Mouse (Mus musculus) limb, embryonic 12.5 days (tissue): Measurements from ENCODE around the gene Nmu. TPM values are rescaled to one million over a fixed set of nuclear protein-coding genes. Genes with fewer than 3 reads are reported as not detected.

Source experiments
- ATAC-seq: fragments of 200-750 bp; cut with Nextera tagmentation; 2 replicates; pipeline ENCODE4 v1.8.0; 2017; ENCODE audit warnings: low read depth, moderate TSS enrichment; ENCODE audit not compliant: insufficient number of reproducible peaks, insufficient read depth, low FRiP score, low TSS enrichment
- H3K27ac ChIP-seq: fragments of 300-500 bp; sonication (generic); 2 replicates; pipeline ENCODE4 v1.5.1; 2016; ENCODE audit warnings: mild to moderate bottlenecking, moderate library complexity
- H3K27me3 ChIP-seq: fragments of 300-500 bp; sonication (generic); 2 replicates; pipeline ENCODE4 v1.6.1; 2016; ENCODE audit warnings: mild to moderate bottlenecking, moderate library complexity
- H3K36me3 ChIP-seq: fragments of 300-500 bp; sonication (generic); 2 replicates; pipeline ENCODE4 v1.6.1; 2016; ENCODE audit warnings: mild to moderate bottlenecking, moderate library complexity
- H3K4me1 ChIP-seq: fragments of 300-500 bp; sonication (generic); replicated peaks from 2 replicates; pipeline ENCODE4 v1.6.1; 2016
- H3K4me2 ChIP-seq: fragments of 300-500 bp; sonication (generic); 2 replicates; pipeline ENCODE4 v1.6.1; 2016; ENCODE audit warnings: mild to moderate bottlenecking, moderate library complexity
- H3K4me3 ChIP-seq: fragments of 300-500 bp; sonication (generic); replicated peaks from 2 replicates; pipeline ENCODE4 v1.5.1; 2016; ENCODE audit warnings: mild to moderate bottlenecking
- H3K9ac ChIP-seq: fragments of 300-500 bp; sonication (generic); replicated peaks from 2 replicates; pipeline ENCODE4 v1.6.1; 2016; ENCODE audit warnings: mild to moderate bottlenecking, moderate library complexity
- H3K9me3 ChIP-seq: fragments of 300-500 bp; sonication (generic); 2 replicates; pipeline ENCODE4 v1.6.1; 2016; ENCODE audit warnings: mild to moderate bottlenecking, moderate library complexity
- WGBS: fragments of 180-500 bp; shearing (Covaris S2); methylation state at CpG from one replicate; pipeline ENCODE4 v1.1.7; 2016; 5-methylcytosine and 5-hydroxymethylcytosine counted together
- polyA plus RNA-seq: library from polyadenylated mRNA; unstranded; fragments of >200 nt; fragmentation: Nextera tagmentation; extraction: Ambion mirVana; gene quantifications from 2 replicates; pipeline ENCODE4 v1.2.1, GENCODE M21; 2016

Gene Nmu
- polyA plus RNA-seq, 1 experiment from 2014 or later, result 0.43 TPM

- no peak for ATAC-seq
- 74% methylated on average over 2 of the region's 2 CpGs for WGBS
- no peak overlapping the region for H3K27ac ChIP-seq
- H3K4me2 ChIP-seq, result no peak overlapping the region
- H3K9ac ChIP-seq, result no peak overlapping the region
- H3K4me3 ChIP-seq, result no peak overlapping the region
- H3K27me3 ChIP-seq, result no peaks in the 10 kb centered on the region
- no peaks in the 10 kb centered on the region for H3K36me3 ChIP-seq
- H3K9me3 ChIP-seq, result no peaks in the 10 kb centered on the region
- H3K4me1 ChIP-seq, result peaks cover 6% of the 10 kb centered on the region
These were observed 55.4 kb downstream of the Nmu start for GRCm38 (mm10) chr5:76308206-76308605.

- ATAC-seq, result no peak
- Histone ChIP-seq H3K9ac (no peak overlapping the region), H3K4me3 (no peak overlapping the region), H3K27ac (no peak overlapping the region), H3K9me3 (no peaks in the 10 kb centered on the region), H3K4me2 (no peak overlapping the region), H3K36me3 (no peaks in the 10 kb centered on the region), H3K4me1 (peaks cover 15% of the 10 kb centered on the region), H3K27me3 (no peaks in the 10 kb centered on the region)
- WGBS, result 65% methylated on average over 3 of the region's 3 CpGs
These were observed 57.3 kb downstream of the Nmu start for GRCm38 (mm10) chr5:76306261-76306660.

- H3K27me3 ChIP-seq, result no peaks in the 10 kb centered on the region
- 4% methylated on average over 8 of the region's 8 CpGs for WGBS
- H3K36me3 ChIP-seq, result no peaks in the 10 kb centered on the region
- H3K27ac ChIP-seq, result no peak overlapping the region
- peak overlapping the region; percentile 85 for H3K4me2 ChIP-seq
- no peak for ATAC-seq
- H3K4me1 ChIP-seq, result peaks cover 15% of the 10 kb centered on the region
- H3K4me3 ChIP-seq, result peak overlapping the region; percentile 96
- H3K9ac ChIP-seq, result no peak overlapping the region
- no peaks in the 10 kb centered on the region for H3K9me3 ChIP-seq
These were observed 58.0 kb downstream of the Nmu start for GRCm38 (mm10) chr5:76305616-76306015.

- H3K4me1 ChIP-seq, result peaks cover 15% of the 10 kb centered on the region
- peak; percentile 80 for ATAC-seq
These were observed 58.9 kb downstream of the Nmu start, which contains the start of gene Clock for GRCm38 (mm10) chr5:76304452-76305341. Clock (minus strand) TSS chr5:76304792.

GRCm38 (mm10) chr5:76303745-76304451 is 59.7 kb downstream of the Nmu start:
- peak overlapping the region; percentile 97 for H3K27ac ChIP-seq
- H3K4me3 ChIP-seq, result peak overlapping the region; percentile 96
- peak overlapping the region; percentile 91 for H3K9ac ChIP-seq
- WGBS, result under 1% methylated on average over 88 of the region's 100 CpGs
- H3K27me3 ChIP-seq, result no peaks in the 10 kb centered on the region
- peak overlapping the region; percentile 85 for H3K4me2 ChIP-seq
- no peaks in the 10 kb centered on the region for H3K9me3 ChIP-seq
- ATAC-seq, result peak; percentile 83
- peaks cover 15% of the 10 kb centered on the region for H3K4me1 ChIP-seq
- no peaks in the 10 kb centered on the region for H3K36me3 ChIP-seq

More at GRCm38 (mm10) chr5:76304452-76305341, 58.9 kb downstream of the Nmu start, which contains the start of gene Clock:
- under 1% methylated on average over 80 of the region's 104 CpGs for WGBS
- H3K9ac ChIP-seq, result peak within 1 kb of the TSS; percentile 91
- H3K27me3 ChIP-seq, result no peaks in the 10 kb centered on the region
- H3K27ac ChIP-seq, result peak within 1 kb of the TSS; percentile 97
- H3K9me3 ChIP-seq, result no peaks in the 10 kb centered on the region
- peak within 1 kb of the TSS; percentile 96 for H3K4me3 ChIP-seq
- H3K36me3 ChIP-seq, result no peaks in the 10 kb centered on the region
- peak within 1 kb of the TSS; percentile 85 for H3K4me2 ChIP-seq

GRCm38 (mm10) chr5:76303379-76303744 is 60.2 kb downstream of the Nmu start:
- 4% methylated on average over 11 of the region's 11 CpGs for WGBS
- peak overlapping the region; percentile 97 for H3K27ac ChIP-seq
- ATAC-seq, result peak; percentile 1; the same call in 1 of the 2 replicates

GRCm38 (mm10) chr5:76302009-76302408 is 61.6 kb downstream of the Nmu start:
- Histone ChIP-seq H3K9ac (no peak overlapping the region), H3K27me3 (no peaks in the 10 kb centered on the region), H3K4me3 (no peak overlapping the region), H3K27ac (no peak overlapping the region), H3K4me2 (no peak overlapping the region), H3K9me3 (no peaks in the 10 kb centered on the region), H3K4me1 (peaks cover 15% of the 10 kb centered on the region), H3K36me3 (no peaks in the 10 kb centered on the region)
- ATAC-seq, result no peak
- 84% methylated on average over 2 of the region's 2 CpGs for WGBS

More at GRCm38 (mm10) chr5:76303379-76303744, 60.2 kb downstream of the Nmu start:
- Histone ChIP-seq H3K9ac (peak overlapping the region; percentile 91), H3K4me3 (peak overlapping the region; percentile 96), H3K4me2 (peak overlapping the region; percentile 85), H3K9me3 (no peaks in the 10 kb centered on the region), H3K27me3 (no peaks in the 10 kb centered on the region), H3K4me1 (peaks cover 15% of the 10 kb centered on the region), H3K36me3 (no peaks in the 10 kb centered on the region)

- Histone ChIP-seq H3K27ac (no peak overlapping the region), H3K4me2 (no peak overlapping the region), H3K4me3 (no peak overlapping the region), H3K27me3 (no peaks in the 10 kb centered on the region), H3K4me1 (no peaks in the 10 kb centered on the region), H3K9ac (no peak overlapping the region), H3K36me3 (no peaks in the 10 kb centered on the region), H3K9me3 (no peaks in the 10 kb centered on the region)
- no peak for ATAC-seq
- WGBS, result 84% methylated on average over 8 of the region's 8 CpGs
These were observed 74.3 kb downstream of the Nmu start for GRCm38 (mm10) chr5:76289234-76289691.

GRCm38 (mm10) chr5:76288256-76288655 is 75.3 kb downstream of the Nmu start:
- Histone ChIP-seq H3K4me2 (no peak overlapping the region), H3K9ac (no peak overlapping the region), H3K9me3 (no peaks in the 10 kb centered on the region), H3K27ac (no peak overlapping the region), H3K27me3 (no peaks in the 10 kb centered on the region), H3K36me3 (no peaks in the 10 kb centered on the region), H3K4me3 (no peak overlapping the region), H3K4me1 (no peaks in the 10 kb centered on the region)
- WGBS, result 97% methylated on average over 3 of the region's 3 CpGs
- no peak for ATAC-seq

GRCm38 (mm10) chr5:76287062-76287461 is 76.5 kb downstream of the Nmu start:
- ATAC-seq, result no peak
- H3K4me1 ChIP-seq, result no peaks in the 10 kb centered on the region
- WGBS, result 77% methylated on average over 5 of the region's 5 CpGs
- H3K27me3 ChIP-seq, result no peaks in the 10 kb centered on the region
- no peaks in the 10 kb centered on the region for H3K36me3 ChIP-seq
- no peaks in the 10 kb centered on the region for H3K9me3 ChIP-seq
- no peak overlapping the region for H3K27ac ChIP-seq
- no peak overlapping the region for H3K4me3 ChIP-seq
- H3K9ac ChIP-seq, result no peak overlapping the region
- no peak overlapping the region for H3K4me2 ChIP-seq

- Histone ChIP-seq H3K9ac (no peak overlapping the region), H3K27me3 (no peaks in the 10 kb centered on the region), H3K27ac (no peak overlapping the region), H3K4me3 (no peak overlapping the region), H3K36me3 (no peaks in the 10 kb centered on the region), H3K9me3 (no peaks in the 10 kb centered on the region), H3K4me1 (peaks cover 4% of the 10 kb centered on the region), H3K4me2 (no peak overlapping the region)
- WGBS, result 61% methylated on average over 4 of the region's 4 CpGs
- no peak for ATAC-seq
These were observed 77.9 kb downstream of the Nmu start for GRCm38 (mm10) chr5:76285699-76286098.
